8 mouse cellular contexts compared by ENCODE assay signal in genomic region chr5:99037442-99037811, GRCm38 (mm10). TPM values are rescaled to one million over a fixed set of nuclear protein-coding genes. Genes with fewer than 3 reads are reported as not detected.
DNase-seq lines count a peak whose midpoint lies in the region; ATAC-seq lines count a peak whose summit lies in the region.

No protein-coding gene starts in this region.

- whole genome bisulfite sequencing in kidney, embryonic 14.5 days, result 7% methylated on average over 9 of the region's 9 CpGs
- whole genome bisulfite sequencing in hindbrain, embryonic 15.5 days, result 2% methylated on average over 9 of the region's 9 CpGs

- ATAC-seq in kidney, embryonic 14.5 days (ENCODE audit: low FRiP score, low TSS enrichment), result peak; percentile 61
- ATAC-seq in hindbrain, embryonic 15.5 days (ENCODE audit: low FRiP score, low read depth), result peak; percentile 46; the same call in 1 of the 2 replicates
- ATAC-seq in granulocyte monocyte progenitor cell, adult 5-6 weeks (replicated peaks; ENCODE audit: poor library complexity, severe bottlenecking), result no peak

- H3K4me3 ChIP-seq in kidney, embryonic 14.5 days (ENCODE audit: low read length), result peak overlapping the region; percentile 75
- H3K4me3 ChIP-seq in hindbrain, embryonic 15.5 days, result peak overlapping the region; percentile 78

- no peaks in the 10 kb centered on the region for H3K9me3 ChIP-seq in kidney, embryonic 14.5 days (ENCODE audit: control insufficient read depth, low read length)
- no peaks in the 10 kb centered on the region for H3K9me3 ChIP-seq in hindbrain, embryonic 15.5 days

- H3K4me2 ChIP-seq in kidney, embryonic 14.5 days (replicated peaks; ENCODE audit: low read depth, low read length), result peak overlapping the region; percentile 97
- H3K4me2 ChIP-seq in hindbrain, embryonic 15.5 days, result peak overlapping the region; percentile 98

- no peak for DNase-seq in kidney, adult 9 months
- DNase-seq in embryo, embryonic 11 days, result peak; percentile 42
- peak; percentile 40 for DNase-seq in neural tube, embryonic 10.5 days (ENCODE audit: extremely low spot score, low spot score)
- no peak for DNase-seq in c-Kit-positive CD71-positive TER-119-positive erythroid progenitor cells, embryonic 14.5 days (ENCODE audit: low spot score)
- no peak for DNase-seq in thymus, postnatal 10 days (ENCODE audit: low spot score in 2 of 2)

- H3K27me3 ChIP-seq in kidney, embryonic 14.5 days (ENCODE audit: control insufficient read depth, insufficient read depth, low read length), result peaks cover 24% of the 10 kb centered on the region
- peaks cover 16% of the 10 kb centered on the region for H3K27me3 ChIP-seq in hindbrain, embryonic 15.5 days

- H3K27ac ChIP-seq in kidney, embryonic 14.5 days (ENCODE audit: low read depth, low read length), result no peak overlapping the region
- H3K27ac ChIP-seq in hindbrain, embryonic 15.5 days (replicated peaks), result no peak overlapping the region

- peaks cover 3% of the 10 kb centered on the region; the same call in 1 of the 2 replicates for H3K4me1 ChIP-seq in kidney, embryonic 14.5 days (ENCODE audit: control insufficient read depth, insufficient read depth, low read length)
- H3K4me1 ChIP-seq in hindbrain, embryonic 15.5 days (replicated peaks), result peaks cover 15% of the 10 kb centered on the region; the same call in 1 of the 2 replicates

- peak overlapping the region; percentile 72; the same call in 1 of the 2 replicates for H3K9ac ChIP-seq in kidney, embryonic 14.5 days (ENCODE audit: low read depth, low read length)
- H3K9ac ChIP-seq in hindbrain, embryonic 15.5 days, result peak overlapping the region; percentile 65

- no peaks in the 10 kb centered on the region for H3K36me3 ChIP-seq in kidney, embryonic 14.5 days (ENCODE audit: control insufficient read depth, insufficient read depth, low read length)
- no peaks in the 10 kb centered on the region for H3K36me3 ChIP-seq in hindbrain, embryonic 15.5 days

RNA-seq across cellular contexts. Expression of gene Prkg2, which starts 0.3 kb away (rescaled TPM):
- polyA plus RNA-seq in kidney, embryonic 14.5 days (2014; fragmentation: Nextera tagmentation; extraction: Ambion mirVana), result 2.2 and 2.3 TPM in 2 replicates
- 1.7 and 2.2 TPM in 2 replicates for polyA plus RNA-seq in hindbrain, embryonic 15.5 days (2015; fragmentation: Nextera tagmentation; extraction: Ambion mirVana)
- total RNA-seq in granulocyte monocyte progenitor cell, adult 5-6 weeks (2014; fragmentation: Nextera tagmentation), result not detected in 2 replicates
- not detected in 2 replicates for total RNA-seq in granulocyte monocyte progenitor cell, adult 5-6 weeks (2017)

Comparison
In these comparisons a context has a peak if more than half of its experiments do, and no peak if none do; other contexts are left out.
1. DNase-seq: peak in embryo, embryonic 11 days (single experiment) and neural tube, embryonic 10.5 days (single experiment); none in kidney, adult 9 months (single experiment), c-Kit-positive CD71-positive TER-119-positive erythroid progenitor cells, embryonic 14.5 days (single experiment) and thymus, postnatal 10 days (0 of 2).